Mouse (Mus musculus) myocyte (in vitro differentiated cells): Measurements from ENCODE around the gene Adipor1. TPM values are rescaled to one million over a fixed set of nuclear protein-coding genes. Genes with fewer than 3 reads are reported as not detected.

Experiments used
- H3K27me3 ChIP-seq: one replicate; pipeline ENCODE4 v1.6.1; 2011; ENCODE audit not compliant: control insufficient read depth, insufficient read depth, insufficient read length
- H3K36me3 ChIP-seq: one replicate; pipeline ENCODE4 v1.6.1; 2011; ENCODE audit not compliant: control insufficient read depth, insufficient read depth
- H3K4me2 ChIP-seq: one replicate; pipeline ENCODE4 v1.6.1; 2011; ENCODE audit warnings: low read depth, control low read depth
- H3K4me3 ChIP-seq: one replicate; pipeline ENCODE4 v1.5.1; 2011; ENCODE audit warnings: mild to moderate bottlenecking, control low read depth, moderate library complexity
- H3K79me2 ChIP-seq: one replicate; pipeline ENCODE4 v1.6.1; 2011; ENCODE audit not compliant: control insufficient read depth, insufficient read depth
- H3ac ChIP-seq: one replicate; pipeline ENCODE4 v1.6.1; 2011; ENCODE audit not compliant: control insufficient read depth, insufficient read length
- CEBPB ChIP-seq: IDR thresholded peaks from 2 replicates; pipeline ENCODE4 v1.6.1; 2011; ENCODE audit warnings: mild to moderate bottlenecking, moderate library complexity; ENCODE audit not compliant: poor library complexity, insufficient read depth, severe bottlenecking
- E2F4 ChIP-seq: IDR thresholded peaks from one replicate; pipeline ENCODE4 v1.6.1; 2011; ENCODE audit warnings: mild to moderate bottlenecking, control low read depth, moderate library complexity; ENCODE audit not compliant: insufficient read depth
- MAX ChIP-seq: IDR thresholded peaks from one replicate; pipeline ENCODE4 v1.6.1; 2011; ENCODE audit warnings: low read depth, mild to moderate bottlenecking, control low read depth
- MYOD1 ChIP-seq, 3 experiments: IDR thresholded peaks; one replicate each; pipeline ENCODE4 v1.6.1; 2011; ENCODE audit warnings: control low read depth in 2 of 3, low read depth in 2 of 3, mild to moderate bottlenecking in 2 of 3, moderate library complexity in 1 of 3; ENCODE audit not compliant: insufficient read length in 2 of 3, control insufficient read depth in 1 of 3
- MYOG ChIP-seq, 3 experiments: IDR thresholded peaks; one replicate each; pipeline ENCODE4 v1.6.1; 2011; ENCODE audit warnings: control low read depth in 2 of 3, low read depth in 2 of 3, mild to moderate bottlenecking in 2 of 3; ENCODE audit not compliant: insufficient read length in 2 of 3, control insufficient read depth in 1 of 3, insufficient read depth in 1 of 3
- POLR2A ChIP-seq: IDR thresholded peaks from one replicate; pipeline ENCODE4 v1.6.1; 2011; ENCODE audit warnings: low read depth, mild to moderate bottlenecking, control low read depth, moderate library complexity; ENCODE audit not compliant: insufficient read length
- POLR2AphosphoS2 ChIP-seq: IDR thresholded peaks from one replicate; pipeline ENCODE4 v1.6.1; 2011; ENCODE audit warnings: low read depth, control low read depth; ENCODE audit not compliant: insufficient read length
- REST ChIP-seq: IDR thresholded peaks from one replicate; pipeline ENCODE4 v1.6.1; 2011; ENCODE audit warnings: mild to moderate bottlenecking, control low read depth, moderate library complexity; ENCODE audit not compliant: insufficient read depth, insufficient read length
- SRF ChIP-seq: IDR thresholded peaks from one replicate; pipeline ENCODE4 v1.6.1; 2011; ENCODE audit warnings: low read depth; ENCODE audit not compliant: control insufficient read depth, insufficient read length
- TCF12 ChIP-seq: IDR thresholded peaks from one replicate; pipeline ENCODE4 v1.6.1; 2011; ENCODE audit warnings: mild to moderate bottlenecking, control low read depth; ENCODE audit not compliant: poor library complexity, insufficient read depth, severe bottlenecking
- TCF3 ChIP-seq: IDR thresholded peaks from one replicate; pipeline ENCODE4 v1.6.1; 2011; ENCODE audit warnings: low read depth, control low read depth; ENCODE audit not compliant: insufficient read length
- USF1 ChIP-seq: IDR thresholded peaks from one replicate; pipeline ENCODE4 v1.6.1; 2011; ENCODE audit warnings: low read depth, mild to moderate bottlenecking, control low read depth, moderate library complexity
- polyA plus RNA-seq: library from polyadenylated mRNA; unstranded; fragments of >200 nt; fragmentation: generic; extraction: Trizol; gene quantifications from one replicate; pipeline ENCODE4 v1.2.1, GENCODE M21; 2012; ENCODE audit warnings: missing spikeins

The Adipor1 gene
- polyA plus RNA-seq, 1 experiment = 87.9 TPM

DNA sequence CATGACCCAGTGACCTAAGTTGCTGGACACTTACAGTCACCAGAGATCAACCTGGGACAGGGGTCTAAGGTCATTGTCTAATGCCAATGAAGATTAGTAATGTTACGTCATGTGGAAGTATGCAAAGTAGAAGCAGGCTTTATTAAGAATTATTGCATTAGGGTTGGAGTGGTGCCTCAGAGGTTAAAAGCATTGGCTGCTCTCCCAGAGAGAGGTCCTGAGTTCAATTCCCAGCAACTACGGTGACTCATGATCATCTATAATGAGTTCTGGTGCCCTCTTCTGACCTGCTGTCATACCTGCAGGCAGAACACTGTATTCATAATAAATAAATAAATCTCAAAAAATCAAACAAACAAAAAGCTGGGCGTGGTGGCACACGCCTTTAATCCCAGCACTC lies 35.0 kb downstream of the Adipor1 start:
- Histone ChIP-seq H3K4me2 (no peak overlapping the region), H3K79me2 (no peaks in the 10 kb centered on the region), H3K4me3 (no peak overlapping the region), H3ac (no peak overlapping the region), H3K27me3 (no peaks in the 10 kb centered on the region), H3K36me3 (no peaks in the 10 kb centered on the region)
- no peak for TF ChIP-seq POLR2A
- TF ChIP-seq MAX = no peak
- TF ChIP-seq TCF3 = no peak
- TF ChIP-seq USF1 = no peak
- TF ChIP-seq POLR2AphosphoS2 = no peak

DNA sequence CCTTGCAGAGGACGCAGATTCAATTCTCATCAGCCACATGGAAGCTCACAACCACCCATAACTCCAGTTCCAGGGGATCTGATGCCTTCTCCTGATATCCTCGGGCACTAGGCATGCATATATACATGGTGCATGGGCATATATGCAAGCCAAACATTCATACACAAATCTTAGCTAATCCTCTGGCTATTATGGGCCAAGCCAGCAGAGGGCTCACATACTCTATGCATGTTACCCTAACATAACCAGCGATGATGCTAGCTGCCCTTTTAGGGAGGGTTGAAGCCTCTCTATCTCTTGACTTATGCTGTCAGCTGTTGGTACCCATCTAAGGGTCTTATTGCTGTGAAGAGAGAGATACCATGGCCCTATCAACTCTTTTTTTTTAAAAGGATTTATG lies 35.8 kb downstream of the Adipor1 start:
- no peak overlapping the region for H3K4me3 ChIP-seq
- H3K79me2 ChIP-seq = peaks cover 4% of the 10 kb centered on the region
- TF ChIP-seq MYOD1 (IDR thresholded peaks at IDR 0.05; ENCODE audit: control insufficient read depth in 1 of 3, insufficient read length in 2 of 3, low read depth in 2 of 3) (no peak), SRF (peak; percentile 59)
- H3K27me3 ChIP-seq = no peaks in the 10 kb centered on the region
- no peaks in the 10 kb centered on the region for H3K36me3 ChIP-seq
- H3K4me2 ChIP-seq = no peak overlapping the region
- H3ac ChIP-seq = no peak overlapping the region

DNA sequence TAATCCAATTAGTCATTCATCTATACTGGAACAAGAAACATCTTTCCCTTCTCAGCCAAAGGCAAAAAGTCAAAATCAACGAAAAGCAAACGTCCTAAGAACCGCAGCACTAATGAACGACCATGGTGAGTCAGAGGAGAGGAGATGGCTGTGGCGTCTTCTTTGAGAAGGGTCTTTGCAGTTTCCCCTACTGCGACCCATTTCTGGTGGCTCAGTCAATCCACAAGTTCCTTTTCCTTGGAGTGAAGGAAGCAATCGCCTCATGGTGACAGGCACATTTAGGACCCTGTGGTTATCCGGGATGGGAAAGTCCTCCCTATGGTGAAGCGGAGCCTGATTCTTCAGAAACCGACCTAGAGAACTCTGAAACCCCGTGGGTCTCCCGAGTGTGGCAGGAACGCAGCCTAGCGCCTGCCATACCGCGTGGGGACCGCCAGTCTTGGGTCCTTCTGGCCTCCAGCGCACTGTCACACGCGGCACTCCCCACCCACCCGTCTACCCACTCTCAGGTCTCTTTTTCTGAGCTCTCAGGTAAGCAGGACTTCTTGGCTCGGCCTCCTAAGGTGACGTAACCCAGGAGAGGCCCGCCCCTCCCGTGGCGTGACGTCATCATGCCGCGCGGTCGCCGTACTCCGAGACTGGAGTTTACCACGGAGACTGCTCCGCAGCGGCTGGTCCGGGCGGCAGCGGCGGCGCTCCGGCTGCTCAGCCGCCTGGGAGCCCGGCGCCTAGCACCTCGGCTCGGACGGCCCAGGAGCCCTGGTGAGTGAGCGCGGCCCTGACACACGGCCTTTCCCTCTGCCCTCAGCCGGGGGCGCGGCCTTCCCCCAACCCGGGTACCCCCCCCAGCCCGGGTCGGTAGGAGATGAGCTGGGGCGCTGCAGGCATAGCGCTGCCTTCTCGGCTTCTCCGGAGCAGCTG lies 40.0 kb downstream of the Adipor1 start, which contains the start of gene Klhl12:
Klhl12 (plus strand) TSS at position 628 of the 921 bp plus-strand sequence.
- TF ChIP-seq POLR2AphosphoS2 (peak; percentile 90), POLR2A (peak; percentile 89), USF1 (no peak), TCF3 (no peak), CEBPB (peak; percentile 67; the same call in 1 of the 2 replicates)
- H3K36me3 ChIP-seq = no peaks in the 10 kb centered on the region
- H3K79me2 ChIP-seq = peaks cover 12% of the 10 kb centered on the region
- no peaks in the 10 kb centered on the region for H3K27me3 ChIP-seq
- peak within 1 kb of the TSS; percentile 70 for H3K4me3 ChIP-seq
- H3K4me2 ChIP-seq = peak within 1 kb of the TSS; percentile 90
- peak within 1 kb of the TSS; percentile 89 for H3ac ChIP-seq

DNA sequence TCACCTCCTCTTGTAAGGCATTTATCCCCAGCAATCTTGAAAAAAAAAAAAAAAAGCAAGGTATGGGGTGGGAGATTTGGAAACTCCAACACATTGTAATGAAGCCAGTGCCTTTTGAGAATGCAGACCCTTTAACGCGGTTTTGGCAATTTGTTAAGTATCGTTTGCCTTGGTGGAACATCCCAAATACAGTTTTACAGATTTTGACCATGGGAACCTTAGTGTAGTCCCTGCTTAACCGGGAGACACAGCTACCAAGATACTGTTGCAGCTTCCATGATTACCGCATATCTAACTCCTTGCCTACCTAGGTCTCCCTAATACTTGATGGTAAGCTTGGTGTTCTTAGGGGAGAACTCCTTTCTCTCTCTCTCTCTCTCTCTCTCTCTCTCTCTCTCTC lies 40.9 kb downstream of the Adipor1 start:
- no peaks in the 10 kb centered on the region for H3K27me3 ChIP-seq
- H3ac ChIP-seq = peak overlapping the region; percentile 89
- H3K79me2 ChIP-seq = peaks cover 12% of the 10 kb centered on the region
- H3K4me2 ChIP-seq = peak overlapping the region; percentile 82
- no peak for TF ChIP-seq POLR2AphosphoS2
- TF ChIP-seq POLR2A = no peak
- TF ChIP-seq USF1 = no peak
- TF ChIP-seq TCF3 = no peak
- TF ChIP-seq SRF = no peak
- no peak for TF ChIP-seq MYOD1 (IDR thresholded peaks at IDR 0.05; ENCODE audit: control insufficient read depth in 1 of 3, insufficient read length in 2 of 3, low read depth in 2 of 3)
- no peak for TF ChIP-seq CEBPB
- TF ChIP-seq REST = no peak
- no peak for TF ChIP-seq MAX
- no peak for TF ChIP-seq TCF12
- no peak for TF ChIP-seq MYOG (IDR thresholded peaks at IDR 0.05; ENCODE audit: control insufficient read depth in 1 of 3, insufficient read depth in 1 of 3, insufficient read length in 2 of 3, low read depth in 2 of 3)
- no peak for TF ChIP-seq E2F4
- H3K4me3 ChIP-seq = peak overlapping the region; percentile 70
- peaks cover 6% of the 10 kb centered on the region for H3K36me3 ChIP-seq

DNA sequence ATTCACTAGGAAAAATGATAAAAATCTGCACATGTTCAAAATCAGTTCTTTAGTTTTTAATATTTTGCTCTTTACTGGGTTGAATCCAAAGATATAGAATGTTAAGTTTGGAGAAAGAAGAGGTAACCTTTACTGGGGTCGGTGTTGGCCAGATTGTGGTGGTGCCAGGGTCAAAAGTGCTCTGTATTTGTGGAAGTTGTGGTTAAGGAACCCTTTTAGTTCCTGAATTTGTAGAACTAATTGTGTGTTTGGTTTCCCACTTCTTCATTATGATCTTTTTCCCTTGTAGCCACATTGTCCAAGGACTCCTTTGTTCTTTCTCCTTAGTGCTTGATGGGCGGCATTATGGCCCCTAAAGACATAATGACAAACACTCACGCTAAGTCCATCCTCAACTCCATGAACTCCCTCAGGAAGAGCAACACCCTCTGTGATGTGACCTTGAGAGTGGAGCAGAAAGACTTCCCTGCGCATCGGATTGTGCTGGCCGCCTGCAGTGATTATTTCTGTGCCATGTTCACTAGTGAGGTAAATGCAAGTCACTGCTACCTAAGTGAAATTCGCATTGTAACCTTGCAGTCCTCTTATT lies 43.1 kb downstream of the Adipor1 start:
- TF ChIP-seq E2F4 (no peak), USF1 (no peak), MAX (no peak), TCF3 (no peak), POLR2A (no peak), MYOD1 (IDR thresholded peaks at IDR 0.05; ENCODE audit: control insufficient read depth in 1 of 3, insufficient read length in 2 of 3, low read depth in 2 of 3) (no peak), SRF (no peak), REST (no peak), CEBPB (no peak), MYOG (IDR thresholded peaks at IDR 0.05; ENCODE audit: control insufficient read depth in 1 of 3, insufficient read depth in 1 of 3, insufficient read length in 2 of 3, low read depth in 2 of 3) (no peak), TCF12 (no peak), POLR2AphosphoS2 (no peak)
- peaks cover 12% of the 10 kb centered on the region for H3K79me2 ChIP-seq

More for the DNA sequence above, 43.1 kb downstream of the Adipor1 start:
- Histone ChIP-seq H3K4me3 (no peak overlapping the region), H3K27me3 (no peaks in the 10 kb centered on the region), H3K4me2 (no peak overlapping the region), H3ac (no peak overlapping the region), H3K36me3 (peaks cover 12% of the 10 kb centered on the region)
